Mouse (Mus musculus) stomach, postnatal 0 days (tissue): Measurements from ENCODE around the gene Ube2n. TPM values are rescaled to one million over a fixed set of nuclear protein-coding genes. Genes with fewer than 3 reads are reported as not detected.
A peak's percentile ranks its signal among the peaks of the same experiment; 100 is the strongest.

ENCODE experiments used
- ATAC-seq: fragments of 200-750 bp; cut with Nextera tagmentation; 2 replicates; pipeline ENCODE4 v1.8.0; 2017; ENCODE audit not compliant: low FRiP score, low TSS enrichment
- DNase-seq: peaks from one replicate; pipeline ENCODE4 v3.0.0-alpha.2; 2016; ENCODE audit warnings: low spot score
- H3K27ac ChIP-seq: fragments of 300-500 bp; sonication (generic); replicated peaks from 2 replicates; pipeline ENCODE4 v1.5.1; 2014; ENCODE audit warnings: mild to moderate bottlenecking, control low read depth
- H3K27me3 ChIP-seq: fragments of 300-500 bp; sonication (generic); 2 replicates; pipeline ENCODE4 v1.6.1; 2014; ENCODE audit warnings: low read length; ENCODE audit not compliant: control insufficient read depth, insufficient read depth
- H3K36me3 ChIP-seq: fragments of 300-500 bp; sonication (generic); 2 replicates; pipeline ENCODE4 v1.6.1; 2014; ENCODE audit warnings: low read length, mixed read lengths; ENCODE audit not compliant: control insufficient read depth, insufficient read depth
- H3K4me1 ChIP-seq: fragments of 300-500 bp; sonication (generic); replicated peaks from 2 replicates; pipeline ENCODE4 v1.6.1; 2014; ENCODE audit warnings: antibody characterized with exemption; ENCODE audit not compliant: control insufficient read depth, insufficient read depth
- H3K4me2 ChIP-seq: fragments of 300-500 bp; sonication (generic); replicated peaks from 2 replicates; pipeline ENCODE4 v1.6.1; 2014; ENCODE audit warnings: low read depth, mild to moderate bottlenecking, control low read depth, moderate library complexity
- H3K4me3 ChIP-seq: fragments of 300-500 bp; sonication (generic); 2 replicates; pipeline ENCODE4 v1.5.1; 2014; ENCODE audit warnings: low read depth, low read length, control low read depth
- H3K9ac ChIP-seq: fragments of 300-500 bp; sonication (generic); 2 replicates; pipeline ENCODE4 v1.6.1; 2014; ENCODE audit warnings: mild to moderate bottlenecking, low read length, control low read depth, mixed read lengths
- H3K9me3 ChIP-seq: fragments of 300-500 bp; sonication (generic); 2 replicates; pipeline ENCODE4 v1.6.1; 2016; ENCODE audit warnings: low read length; ENCODE audit not compliant: control insufficient read depth
- CTCF ChIP-seq: IDR thresholded peaks from 2 replicates; pipeline ENCODE4 v1.5.1; 2016; ENCODE audit warnings: antibody characterized with exemption, low read depth, mild to moderate bottlenecking, moderate library complexity
- EP300 ChIP-seq: optimal IDR thresholded peaks from 2 replicates; pipeline ENCODE3; 2016; ENCODE audit warnings: antibody characterized with exemption
- WGBS: fragments of 180-500 bp; shearing (Covaris S2); extraction: QIAGEN DNeasy Blood & Tissue Kit; methylation state at CpG from one replicate; pipeline ENCODE4 v1.1.7; 2014; 5-methylcytosine and 5-hydroxymethylcytosine counted together
- polyA plus RNA-seq: library from polyadenylated mRNA; unstranded; fragments of >200 nt; fragmentation: Nextera tagmentation; extraction: Ambion mirVana; gene quantifications from 2 replicates; pipeline ENCODE4 v1.2.1, GENCODE M21; 2015

The Ube2n gene
- 229 and 231 TPM in 2 replicates for polyA plus RNA-seq

DNA sequence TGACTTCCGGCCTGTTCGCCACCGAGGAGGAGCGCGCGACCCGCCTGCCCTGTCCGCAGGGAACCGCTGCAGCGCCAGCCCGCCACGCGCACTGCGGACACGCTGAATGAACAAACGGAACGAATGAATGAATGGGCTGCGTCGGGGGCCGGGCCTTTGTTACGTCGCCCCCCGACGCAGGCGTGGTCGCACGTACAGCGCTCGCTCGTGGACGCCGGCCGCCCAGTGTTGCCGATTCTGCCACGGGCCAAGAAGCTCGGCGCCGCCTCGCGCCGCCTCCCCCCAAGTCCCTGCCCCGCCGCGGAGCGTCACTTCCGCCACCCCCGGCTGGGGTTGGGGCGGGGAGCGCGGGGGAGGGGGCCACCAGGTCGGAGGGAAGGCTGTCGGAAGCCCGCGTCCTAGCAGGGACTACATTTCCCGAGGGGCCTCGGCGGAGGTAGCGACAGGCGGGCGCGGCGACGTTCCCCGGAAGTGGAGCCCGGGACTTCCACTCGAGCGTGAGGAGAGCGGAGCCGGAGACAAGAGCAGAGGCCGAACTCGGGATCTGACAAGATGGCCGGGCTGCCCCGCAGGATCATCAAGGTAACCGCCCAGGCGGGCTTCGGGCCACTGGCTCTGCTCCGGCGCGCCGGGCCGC is at the start of gene Ube2n:
Gene Ube2n, plus strand, starts transcription at position 490 of the 637 bp plus-strand sequence.
- peak within 1 kb of the TSS; percentile 98 for H3K27ac ChIP-seq
- TF ChIP-seq EP300 (no peak), CTCF (peak; percentile 18; the same call in 1 of the 2 replicates)
- no peaks in the 10 kb centered on the region for H3K36me3 ChIP-seq
- ATAC-seq, result peak; percentile 98
- peak within 1 kb of the TSS; percentile 72 for H3K4me2 ChIP-seq
- peak within 1 kb of the TSS; percentile 97 for H3K9ac ChIP-seq
- WGBS, result under 1% methylated on average over 78 of the region's 81 CpGs
- no peaks in the 10 kb centered on the region for H3K27me3 ChIP-seq
- H3K4me3 ChIP-seq, result peak within 1 kb of the TSS; percentile 87
- no peaks in the 10 kb centered on the region for H3K4me1 ChIP-seq
- no peaks in the 10 kb centered on the region for H3K9me3 ChIP-seq
- DNase-seq, result peak; percentile 99

DNA sequence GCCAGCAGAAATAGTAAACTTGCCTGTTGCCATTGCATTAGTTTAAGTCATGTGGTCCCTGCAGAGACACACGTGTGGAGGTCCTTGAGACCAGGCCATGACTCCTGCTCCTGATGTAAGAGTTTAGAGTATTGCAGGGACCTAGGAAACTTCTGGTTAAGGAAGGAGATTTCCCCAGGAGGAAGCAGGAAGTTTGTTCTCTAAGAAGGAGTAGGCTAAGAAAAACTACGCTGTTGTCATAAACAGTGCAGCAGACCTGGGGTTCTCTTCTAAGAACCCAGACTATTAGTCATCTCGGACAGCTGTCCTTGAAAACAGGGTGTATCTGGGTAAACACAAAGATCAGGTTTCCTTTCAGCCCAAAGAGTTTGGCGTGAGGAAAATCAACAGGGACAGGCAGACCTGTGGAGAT is 49.5 kb upstream of the Ube2n start:
- Histone ChIP-seq H3K27ac (no peak overlapping the region), H3K9me3 (no peaks in the 10 kb centered on the region), H3K4me1 (no peaks in the 10 kb centered on the region), H3K4me2 (no peak overlapping the region), H3K9ac (no peak overlapping the region), H3K36me3 (no peaks in the 10 kb centered on the region), H3K4me3 (no peak overlapping the region), H3K27me3 (no peaks in the 10 kb centered on the region)
- peak; percentile 76; the same call in 1 of the 2 replicates for ATAC-seq
- 19% methylated on average over 4 of the region's 4 CpGs for WGBS
- TF ChIP-seq EP300, result no peak
- TF ChIP-seq CTCF, result no peak
- no peak for DNase-seq

DNA sequence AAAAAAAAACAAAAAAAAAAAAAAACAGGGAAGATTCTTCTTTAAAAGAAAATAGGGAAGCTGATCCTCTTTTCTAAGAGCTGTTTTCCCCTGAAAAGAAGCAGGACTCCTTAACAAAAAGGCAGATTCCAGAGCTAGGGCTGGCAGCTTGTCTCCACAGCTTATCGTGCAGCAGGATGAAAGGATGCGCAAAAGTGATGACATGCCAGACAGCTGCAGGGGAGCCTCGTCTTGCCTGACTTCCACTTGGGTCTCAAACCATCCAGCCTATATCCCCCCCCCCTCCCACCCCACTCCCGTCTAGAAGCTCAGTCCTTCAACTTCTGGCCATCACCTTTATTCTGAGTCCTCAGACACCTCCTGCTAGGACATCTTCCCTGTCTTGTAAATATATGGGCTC is 46.1 kb upstream of the Ube2n start:
- DNase-seq (no peak), ATAC-seq (no peak)
- no peaks in the 10 kb centered on the region for H3K36me3 ChIP-seq
- no peak overlapping the region for H3K9ac ChIP-seq
- TF ChIP-seq EP300, result no peak
- TF ChIP-seq CTCF, result no peak
- H3K4me2 ChIP-seq, result no peak overlapping the region
- no peaks in the 10 kb centered on the region for H3K4me1 ChIP-seq
- 71% methylated on average over 4 of the region's 4 CpGs for WGBS
- H3K4me3 ChIP-seq, result no peak overlapping the region
- H3K27ac ChIP-seq, result no peak overlapping the region
- H3K27me3 ChIP-seq, result no peaks in the 10 kb centered on the region
- no peaks in the 10 kb centered on the region for H3K9me3 ChIP-seq

DNA sequence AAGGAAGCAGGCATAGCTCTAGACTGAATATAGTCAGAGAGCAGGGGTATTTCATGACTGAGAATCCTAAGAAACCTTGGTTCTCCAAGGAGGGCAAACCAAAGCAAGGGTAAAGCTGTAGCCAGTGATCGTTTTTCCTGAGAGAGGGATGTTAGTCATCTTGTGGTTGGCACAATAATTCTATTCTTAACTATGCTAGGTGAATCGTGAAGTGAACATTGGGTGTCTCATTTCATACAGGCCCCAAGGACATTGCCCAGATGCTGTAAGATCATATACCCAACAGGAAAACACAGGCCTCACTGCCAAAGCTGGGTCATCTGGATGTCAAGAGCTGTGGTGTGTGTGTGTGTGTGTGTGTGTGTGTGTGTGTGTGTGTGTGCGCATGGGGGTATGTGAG is 43.8 kb upstream of the Ube2n start:
- DNase-seq (no peak), ATAC-seq (no peak)
- H3K4me1 ChIP-seq, result no peaks in the 10 kb centered on the region
- no peaks in the 10 kb centered on the region for H3K9me3 ChIP-seq
- 77% methylated on average over 3 of the region's 3 CpGs for WGBS
- H3K9ac ChIP-seq, result no peak overlapping the region
- H3K4me2 ChIP-seq, result no peak overlapping the region
- no peak overlapping the region for H3K27ac ChIP-seq
- H3K27me3 ChIP-seq, result no peaks in the 10 kb centered on the region
- H3K4me3 ChIP-seq, result no peak overlapping the region
- no peak for TF ChIP-seq EP300
- no peaks in the 10 kb centered on the region for H3K36me3 ChIP-seq

DNA sequence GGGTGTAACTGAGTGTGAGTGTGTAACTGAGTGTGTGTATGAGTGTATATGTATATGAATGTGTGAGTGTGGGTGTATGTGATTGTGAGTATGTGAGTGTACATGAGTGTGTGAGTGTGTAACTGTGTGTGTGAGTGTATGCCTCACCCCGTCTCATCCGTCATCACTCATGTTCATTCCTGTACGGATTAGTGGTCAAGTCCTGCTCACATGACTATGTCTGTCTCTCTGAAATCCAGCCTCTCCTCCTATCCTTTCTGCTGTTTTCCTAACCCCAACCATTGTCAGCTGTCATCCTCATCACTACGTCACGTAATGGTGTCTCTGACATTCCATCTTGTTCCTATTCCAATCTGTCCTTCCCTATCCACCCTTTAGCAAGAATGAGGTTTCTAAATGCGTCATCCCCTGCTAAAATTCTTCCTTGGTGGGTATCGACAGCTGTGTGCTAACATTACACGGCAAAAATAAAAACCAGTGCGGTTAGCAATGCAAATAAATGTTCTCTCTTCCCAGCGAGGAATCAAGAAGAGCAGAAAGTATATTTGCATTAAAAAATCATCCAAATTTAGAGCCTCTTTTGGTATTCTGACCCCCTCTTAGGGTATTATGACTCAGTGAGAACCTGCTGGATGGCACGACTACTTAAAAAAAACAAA is 42.9 kb upstream of the Ube2n start:
- Histone ChIP-seq H3K36me3 (no peaks in the 10 kb centered on the region), H3K4me2 (no peak overlapping the region), H3K27ac (no peak overlapping the region), H3K4me1 (no peaks in the 10 kb centered on the region), H3K9ac (no peak overlapping the region), H3K9me3 (no peaks in the 10 kb centered on the region), H3K27me3 (no peaks in the 10 kb centered on the region), H3K4me3 (no peak overlapping the region)
- ATAC-seq, result no peak
- no peak for DNase-seq
- WGBS, result 83% methylated on average over 11 of the region's 11 CpGs
- TF ChIP-seq EP300 (no peak), CTCF (no peak)

DNA sequence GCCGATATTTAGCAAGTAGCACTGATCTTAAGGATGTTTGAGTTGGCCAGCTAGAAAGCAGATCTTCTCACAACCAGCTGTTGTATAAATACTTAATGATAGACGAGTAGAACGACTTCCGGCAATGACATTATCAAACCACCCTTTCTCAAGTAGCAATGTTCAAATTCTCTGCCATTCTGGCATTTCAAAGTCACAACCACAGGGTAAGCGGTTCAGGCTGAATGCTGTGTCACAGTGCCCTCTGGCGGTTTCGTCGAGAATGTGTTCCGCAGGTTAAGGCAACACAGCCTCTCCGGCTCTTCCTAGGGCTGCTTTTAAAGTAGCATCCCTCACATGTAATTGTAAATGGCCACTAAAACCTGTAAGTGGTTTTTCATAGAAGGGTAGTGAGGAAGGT is 39.0 kb upstream of the Ube2n start:
- TF ChIP-seq CTCF, result peak; percentile 98
- TF ChIP-seq EP300, result no peak
- H3K27ac ChIP-seq, result no peak overlapping the region
- H3K4me1 ChIP-seq, result no peaks in the 10 kb centered on the region
- H3K36me3 ChIP-seq, result peaks cover 3% of the 10 kb centered on the region; the same call in 1 of the 2 replicates
- H3K9me3 ChIP-seq, result no peaks in the 10 kb centered on the region
- H3K4me2 ChIP-seq, result no peak overlapping the region
- DNase-seq (peak; percentile 86), ATAC-seq (peak; percentile 83; the same call in 1 of the 2 replicates)
- H3K4me3 ChIP-seq, result no peak overlapping the region
- 9% methylated on average over 10 of the region's 10 CpGs for WGBS
- no peak overlapping the region for H3K9ac ChIP-seq
- H3K27me3 ChIP-seq, result no peaks in the 10 kb centered on the region
